Mouse (Mus musculus) MEL (cell line): ENCODE data around the gene Ddit4. TPM values are rescaled to one million over a fixed set of nuclear protein-coding genes. Genes with fewer than 3 reads are reported as not detected.

ENCODE experiments used
- DNase-seq: peaks from one replicate; pipeline ENCODE4 v3.0.0; 2011; ENCODE audit warnings: low read depth, low spot score
- H3K27ac ChIP-seq: 2 replicates; pipeline ENCODE4 v1.5.1; 2012; ENCODE audit warnings: low read depth, mild to moderate bottlenecking, control low read depth, low read length, moderate library complexity; ENCODE audit not compliant: control insufficient read depth
- H3K27me3 ChIP-seq, 2 experiments: fragments of 150-350 bp in 1 of 2; sonication (generic) in 1 of 2; 2 replicates each; pipeline ENCODE4 v1.6.1; 2012; ENCODE audit warnings: low read length in 2 of 2, mild to moderate bottlenecking in 2 of 2, improper control_type of control experiment in 1 of 2, moderate library complexity in 1 of 2; ENCODE audit not compliant: insufficient read depth in 2 of 2, control insufficient read depth in 1 of 2
- H3K36me3 ChIP-seq, 2 experiments: 2 replicates each; pipeline ENCODE4 v1.6.1; 2012 to 2014; ENCODE audit warnings: low read length in 2 of 2, improper control_type of control experiment in 1 of 2, inconsistent platforms in 1 of 2, mild to moderate bottlenecking in 1 of 2; ENCODE audit not compliant: insufficient read depth in 2 of 2, control insufficient read depth in 1 of 2
- H3K4me1 ChIP-seq, 2 experiments: fragments of 150-350 bp in 1 of 2; sonication (generic) in 1 of 2; 2 replicates each; pipeline ENCODE4 v1.6.1; 2012; ENCODE audit warnings: low read length in 2 of 2, improper control_type of control experiment in 1 of 2, mild to moderate bottlenecking in 1 of 2; ENCODE audit not compliant: insufficient read depth in 2 of 2, control insufficient read depth in 1 of 2
- H3K4me3 ChIP-seq, 2 experiments: fragments of 150-350 bp in 1 of 2; sonication (generic) in 1 of 2; 2 replicates each; pipeline ENCODE4 v1.5.1; 2012; ENCODE audit warnings: low read depth in 2 of 2, low read length in 2 of 2, mild to moderate bottlenecking in 2 of 2, moderate library complexity in 2 of 2, control low read depth in 1 of 2, improper control_type of control experiment in 1 of 2; ENCODE audit not compliant: control insufficient read depth in 1 of 2, insufficient read depth in 1 of 2
- H3K79me2 ChIP-seq: 2 replicates; pipeline ENCODE4 v1.6.1; 2012; ENCODE audit warnings: mild to moderate bottlenecking, low read length, moderate library complexity; ENCODE audit not compliant: control insufficient read depth, poor library complexity, insufficient read depth
- H3K9ac ChIP-seq: 2 replicates; pipeline ENCODE4 v1.6.1; 2012; ENCODE audit warnings: low read depth, mild to moderate bottlenecking, control low read depth, low read length, moderate library complexity; ENCODE audit not compliant: control insufficient read depth, poor library complexity, severe bottlenecking
- H3K9me3 ChIP-seq: fragments of 150-350 bp; sonication (generic); replicated peaks from 2 replicates; pipeline ENCODE4 v1.6.1; 2012; ENCODE audit warnings: mild to moderate bottlenecking, low read length, improper control_type of control experiment, moderate library complexity; ENCODE audit not compliant: insufficient read depth
- BHLHE40 ChIP-seq: IDR thresholded peaks from 2 replicates; pipeline ENCODE4 v1.6.1; 2012; ENCODE audit warnings: low read depth, mild to moderate bottlenecking, inconsistent platforms, low read length, improper control_type of control experiment, borderline replicate concordance
- CHD1 ChIP-seq: IDR thresholded peaks from 2 replicates; pipeline ENCODE4 v1.6.1; 2012; ENCODE audit warnings: low read depth, mild to moderate bottlenecking, inconsistent platforms, low read length, improper control_type of control experiment
- CHD2 ChIP-seq: IDR thresholded peaks from 2 replicates; pipeline ENCODE4 v1.6.1; 2011; ENCODE audit warnings: low read length, improper control_type of control experiment
- EP300 ChIP-seq, 2 experiments: IDR thresholded peaks; 2 replicates each; pipeline ENCODE4 v1.6.1; 2011; ENCODE audit warnings: improper control_type of control experiment in 2 of 2, low read length in 2 of 2, low read depth in 1 of 2, mild to moderate bottlenecking in 1 of 2
- ETS1 ChIP-seq: IDR thresholded peaks from 2 replicates; pipeline ENCODE4 v1.6.1; 2012; ENCODE audit warnings: low read depth, mild to moderate bottlenecking, inconsistent platforms, low read length, improper control_type of control experiment, moderate library complexity
- GABPA ChIP-seq: IDR thresholded peaks from 2 replicates; pipeline ENCODE4 v1.6.1; 2012; ENCODE audit warnings: low read depth, mild to moderate bottlenecking, inconsistent platforms, low read length, improper control_type of control experiment, moderate library complexity
- HCFC1 ChIP-seq: IDR thresholded peaks from 2 replicates; pipeline ENCODE4 v1.6.1; 2012; ENCODE audit warnings: low read depth, mild to moderate bottlenecking, inconsistent platforms, low read length, improper control_type of control experiment, moderate library complexity
- JUND ChIP-seq: IDR thresholded peaks from 2 replicates; pipeline ENCODE4 v1.6.1; 2011; ENCODE audit warnings: low read depth, mild to moderate bottlenecking, improper control_type of control experiment, low read length
- KAT2A ChIP-seq: conservative IDR thresholded peaks from 2 replicates; pipeline ENCODE4 v1.6.1; 2012; ENCODE audit warnings: low read depth, low read length, improper control_type of control experiment, inconsistent platforms
- MAFK ChIP-seq: IDR thresholded peaks from 2 replicates; pipeline ENCODE4 v1.6.1; 2011; ENCODE audit warnings: low read depth, mild to moderate bottlenecking, low read length, improper control_type of control experiment, borderline replicate concordance
- MAZ ChIP-seq: IDR thresholded peaks from 2 replicates; pipeline ENCODE4 v1.6.1; 2012; ENCODE audit warnings: low read depth, mild to moderate bottlenecking, inconsistent platforms, low read length, improper control_type of control experiment
- MYB ChIP-seq: IDR thresholded peaks from 2 replicates; pipeline ENCODE4 v1.6.1; 2011; ENCODE audit warnings: mild to moderate bottlenecking, low read depth, low read length, improper control_type of control experiment
- MYC ChIP-seq: IDR thresholded peaks from 2 replicates; pipeline ENCODE4 v1.6.1; 2011; ENCODE audit warnings: low read depth, mild to moderate bottlenecking, low read length, improper control_type of control experiment, moderate library complexity
- NELFE ChIP-seq: IDR thresholded peaks from 2 replicates; pipeline ENCODE4 v1.6.1; 2011; ENCODE audit warnings: low read depth, low read length, improper control_type of control experiment
- POLR2A ChIP-seq, 2 experiments: IDR thresholded peaks; 2 replicates each; pipeline ENCODE4 v1.6.1; 2011 to 2012; ENCODE audit warnings: low read length in 2 of 2, mild to moderate bottlenecking in 2 of 2, control low read depth in 1 of 2, improper control_type of control experiment in 1 of 2, low read depth in 1 of 2, moderate library complexity in 1 of 2; ENCODE audit not compliant: control insufficient read depth in 1 of 2, insufficient read depth in 1 of 2, poor library complexity in 1 of 2
- POLR2AphosphoS2 ChIP-seq: IDR thresholded peaks from 2 replicates; pipeline ENCODE4 v1.6.1; 2011; ENCODE audit warnings: low read length, improper control_type of control experiment
- POLR2AphosphoS5 ChIP-seq: IDR thresholded peaks from 2 replicates; pipeline ENCODE4 v1.6.1; 2012; ENCODE audit warnings: low read depth, borderline replicate concordance, mild to moderate bottlenecking, inconsistent platforms, low read length, moderate library complexity, mixed read lengths
- RCOR1 ChIP-seq: IDR thresholded peaks from 2 replicates; pipeline ENCODE4 v1.6.1; 2012; ENCODE audit warnings: low read depth, mild to moderate bottlenecking, inconsistent platforms, low read length, improper control_type of control experiment
- SIN3A ChIP-seq: IDR thresholded peaks from 2 replicates; pipeline ENCODE4 v1.6.1; 2012; ENCODE audit warnings: low read length, improper control_type of control experiment, inconsistent platforms
- TAL1 ChIP-seq: IDR thresholded peaks from 2 replicates; pipeline ENCODE4 v1.6.1; 2012; ENCODE audit warnings: mild to moderate bottlenecking, inconsistent platforms, low read length, moderate library complexity, mixed read lengths
- TBP ChIP-seq: IDR thresholded peaks from 2 replicates; pipeline ENCODE4 v1.8.0; 2011; ENCODE audit warnings: low read depth, low read length, improper control_type of control experiment
- TCF12 ChIP-seq: IDR thresholded peaks from 2 replicates; pipeline ENCODE4 v1.6.1; 2014; ENCODE audit warnings: low read depth, mild to moderate bottlenecking, inconsistent platforms, low read length, improper control_type of control experiment, moderate library complexity
- UBTF ChIP-seq: IDR thresholded peaks from 2 replicates; pipeline ENCODE4 v1.6.1; 2012; ENCODE audit warnings: low read depth, mild to moderate bottlenecking, inconsistent platforms, low read length, improper control_type of control experiment, moderate library complexity, borderline replicate concordance; ENCODE audit not compliant: insufficient read depth
- USF1 ChIP-seq: IDR thresholded peaks from 2 replicates; pipeline ENCODE4 v1.6.1; 2014; ENCODE audit warnings: low read depth, mild to moderate bottlenecking, inconsistent platforms, low read length, improper control_type of control experiment, moderate library complexity
- ZMIZ1 ChIP-seq: IDR thresholded peaks from 2 replicates; pipeline ENCODE4 v1.6.1; 2012; ENCODE audit warnings: low read depth, mild to moderate bottlenecking, inconsistent platforms, low read length, improper control_type of control experiment, moderate library complexity
- ZNF384 ChIP-seq: IDR thresholded peaks from 2 replicates; pipeline ENCODE4 v1.6.1; 2012; ENCODE audit warnings: low read depth, mild to moderate bottlenecking, inconsistent platforms, low read length, improper control_type of control experiment
- polyA plus RNA-seq, 2 experiments: library from polyadenylated mRNA; stranded (reverse) in 1 of 2; unstranded in 1 of 2; fragments of >175 nt in 1 of 2; fragments of >200 nt in 1 of 2; gene quantifications; 2 replicates each; pipeline versions ENCODE4 v1.2.1 to v1.2.4; 2012; ENCODE audit warnings: low replicate concordance in 2 of 2, low read depth in 1 of 2; ENCODE audit not compliant: insufficient read length in 2 of 2, insufficient read depth in 1 of 2, missing spikeins in 1 of 2
- total RNA-seq: library from RNA; depleted of rRNA; stranded (reverse); fragments of 300-350 nt; gene quantifications from 2 replicates; pipeline ENCODE4 v1.2.3, GENCODE M21; 2012; rRNA removed

Ddit4 gene
- total RNA-seq (2.6 and 40.6 TPM in 2 replicates), polyA plus RNA-seq (10 to 100 TPM in 1 of 2 experiments, not detected in 1; 11.6 TPM)

GRCm38 (mm10) chr10:59951211-59952151 is at the start of gene Ddit4:
Gene Ddit4, minus strand, starts transcription at chr10:59951834.
- Histone ChIP-seq H3K4me1 (peaks cover 18 to 27% of the 10 kb centered on the region in 2 experiments), H3K9me3 (no peaks in the 10 kb centered on the region), H3K9ac (peak within 1 kb of the TSS; percentile 96), H3K27ac (peak within 1 kb of the TSS; percentile 98), H3K27me3 (peaks cover 0 to under 1% of the 10 kb centered on the region in 2 experiments; a peak in 1 of 4 replicates), H3K36me3 (peaks cover 0 to 25% of the 10 kb centered on the region in 2 experiments; a peak in 2 of 4 replicates), H3K4me3 (peak within 1 kb of the TSS; percentile 88 to 96), H3K79me2 (peaks cover 18% of the 10 kb centered on the region)
- DNase-seq: peak; percentile 99
- peak; percentile 53; the same call in 1 of the 2 replicates for TF ChIP-seq TCF12
- TF ChIP-seq ZMIZ1: peak; percentile 100
- TF ChIP-seq BHLHE40: peak; percentile 10; the same call in 1 of the 2 replicates
- TF ChIP-seq NELFE: peak; percentile 98
- TF ChIP-seq POLR2AphosphoS5: peak; percentile 96; the same call in 1 of the 2 replicates
- TF ChIP-seq JUND: no peak
- no peak; the same call in 1 of the 2 replicates for TF ChIP-seq CHD2
- TF ChIP-seq POLR2A (IDR thresholded peaks at IDR 0.05; ENCODE audit: control insufficient read depth in 1 of 2, insufficient read depth in 1 of 2, low read depth in 1 of 2, low read length in 2 of 2, poor library complexity in 1 of 2): peak; percentile 98
- no peak for TF ChIP-seq KAT2A
- TF ChIP-seq ZNF384: no peak
- 0 out of 2 replicates have a peak, but pooled peaks have one; percentile 3 for TF ChIP-seq MYB
- peak; percentile 42; the same call in 1 of the 2 replicates for TF ChIP-seq RCOR1
- no peak for TF ChIP-seq TAL1
- TF ChIP-seq TBP: peak; percentile 96
- no peak for TF ChIP-seq CHD1
- TF ChIP-seq USF1: peak; percentile 68
- no peak for TF ChIP-seq GABPA
- TF ChIP-seq HCFC1: 0 out of 2 replicates have a peak, but pooled peaks have one; percentile 46
- 0 out of 2 replicates have a peak, but pooled peaks have one; percentile 17 for TF ChIP-seq MAFK
- peak; percentile 98 for TF ChIP-seq POLR2AphosphoS2
- TF ChIP-seq MYC: no peak
- peak; percentile 84 for TF ChIP-seq MAZ
- peak in 1 of 2 experiments; percentile 27; a peak in 2 of 4 replicates for TF ChIP-seq EP300 (IDR thresholded peaks at IDR 0.05; ENCODE audit: low read depth in 1 of 2, low read length in 2 of 2)
- TF ChIP-seq ETS1: peak; percentile 62; the same call in 1 of the 2 replicates
- peak; percentile 76; the same call in 1 of the 2 replicates for TF ChIP-seq SIN3A
- TF ChIP-seq UBTF: 0 out of 2 replicates have a peak, but pooled peaks have one; percentile 49
